ENCODE assay signal across 18 mouse cellular contexts in genomic region chr3:33068146-33068545, GRCm38 (mm10).
"Had no signal": no experiment of that assay in that cellular context is flagged by ENCODE, and none has a peak within 500 bp of the region (broad histone marks: within the 10 kb centered on the region; RNA-seq: fewer than 3 reads in every experiment).

No protein-coding gene starts in this region.

- H3K27ac ChIP-seq: midbrain, embryonic 10.5 days; neural tube, embryonic 13.5 days; neural tube, embryonic 15.5 days had no signal

- H3K4me3 ChIP-seq: midbrain, embryonic 10.5 days; myocyte; neural tube, embryonic 13.5 days; neural tube, embryonic 15.5 days had no signal

- H3K36me3 ChIP-seq: midbrain, embryonic 10.5 days; neural tube, embryonic 13.5 days; neural tube, embryonic 15.5 days had no signal

- H3K27me3 ChIP-seq: neural tube, embryonic 13.5 days; neural tube, embryonic 15.5 days had no signal

- H3K9ac ChIP-seq: lung, embryonic 14.5 days; neural tube, embryonic 13.5 days; neural tube, embryonic 15.5 days had no signal

- H3K4me2 ChIP-seq: lung, embryonic 14.5 days; neural tube, embryonic 13.5 days; neural tube, embryonic 15.5 days had no signal

- H3K9me3 ChIP-seq: midbrain, embryonic 10.5 days; neural tube, embryonic 13.5 days; neural tube, embryonic 15.5 days had no signal

- ATAC-seq: midbrain, embryonic 16.5 days had no signal

- DNase-seq: lung, adult 18-20 months; lung, embryonic 14.5 days; lung, postnatal 10 days; lung, postnatal 4 days; midbrain, embryonic 14.5 days; retina, postnatal 1 day; right cerebral cortex, adult 18-20 months; right cerebral cortex, postnatal 25 days; right cerebral cortex, postnatal 4 days; spleen, adult 18-20 months; thymus, adult 18-20 months; thymus, postnatal 14 days; thymus, postnatal 36 days had no signal
